Mouse (Mus musculus): ENCODE measurements around the gene Ier5. TPM values are rescaled to one million over a fixed set of nuclear protein-coding genes. Genes with fewer than 3 reads are reported as not detected.
A peak's percentile ranks its signal among the peaks of the same experiment; 100 is the strongest.

Ier5 gene
- polyA plus RNA-seq, 1 experiment = 18.8 TPM

DNA sequence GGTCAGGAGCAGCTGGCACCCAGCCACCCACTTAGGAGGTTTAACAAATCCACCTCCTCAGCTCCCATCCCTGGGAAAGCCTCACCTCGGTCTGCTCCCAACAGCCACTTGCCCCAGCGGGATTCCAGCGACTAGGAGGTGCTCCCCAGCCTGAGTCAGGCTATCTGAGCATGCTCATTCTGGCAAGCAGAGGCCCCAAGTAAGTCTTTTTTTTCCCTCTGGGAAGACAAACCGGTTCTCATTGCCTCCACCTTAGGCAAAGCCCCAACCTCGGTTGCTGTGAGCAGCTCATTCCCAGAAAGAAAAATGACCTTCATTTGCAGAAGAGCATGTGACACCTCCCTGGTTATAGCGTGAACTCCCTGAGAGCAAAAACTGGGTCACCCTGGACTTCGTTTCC lies 29.7 kb downstream of the Ier5 start:
- Histone ChIP-seq H3K27ac (ENCODE audit: control insufficient read depth, insufficient read depth, low read depth, low read length, poor library complexity) (no peak overlapping the region), H3K4me1 (ENCODE audit: control insufficient read depth, insufficient read depth, low read length) (peaks cover 18% of the 10 kb centered on the region), H3K4me3 (replicated peaks; ENCODE audit: control insufficient read depth, low read depth, low read length) (no peak overlapping the region)
- no peak for TF ChIP-seq POLR2A (IDR thresholded peaks at IDR 0.05; ENCODE audit: borderline replicate concordance, control insufficient read depth, low read depth, low read length)
- 86% methylated on average over 7 of the region's 7 CpGs for WGBS

DNA sequence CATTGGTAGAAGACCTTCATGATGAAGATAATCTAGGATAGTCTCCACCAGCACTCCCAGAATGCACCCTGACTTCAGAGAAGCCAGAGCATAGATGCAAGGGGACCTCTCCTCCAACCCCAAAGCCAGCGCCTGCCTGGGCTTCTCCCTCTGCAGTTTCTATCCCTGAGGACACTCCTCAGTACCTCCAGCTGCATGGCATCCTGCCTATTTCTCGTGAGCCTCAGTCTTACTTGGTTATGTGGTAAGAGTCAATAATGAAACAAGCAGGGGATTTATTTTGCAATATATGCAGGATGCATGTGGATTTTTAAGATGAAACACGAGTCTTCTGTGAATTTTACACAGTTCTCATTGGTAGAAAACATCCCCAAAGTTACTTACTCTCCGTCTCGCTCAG lies 33.2 kb downstream of the Ier5 start:
- 65% methylated on average over 5 of the region's 5 CpGs for WGBS
- Histone ChIP-seq H3K27ac (ENCODE audit: control insufficient read depth, insufficient read depth, low read depth, low read length, poor library complexity) (no peak overlapping the region), H3K4me1 (ENCODE audit: control insufficient read depth, insufficient read depth, low read length) (peaks cover 15% of the 10 kb centered on the region)

DNA sequence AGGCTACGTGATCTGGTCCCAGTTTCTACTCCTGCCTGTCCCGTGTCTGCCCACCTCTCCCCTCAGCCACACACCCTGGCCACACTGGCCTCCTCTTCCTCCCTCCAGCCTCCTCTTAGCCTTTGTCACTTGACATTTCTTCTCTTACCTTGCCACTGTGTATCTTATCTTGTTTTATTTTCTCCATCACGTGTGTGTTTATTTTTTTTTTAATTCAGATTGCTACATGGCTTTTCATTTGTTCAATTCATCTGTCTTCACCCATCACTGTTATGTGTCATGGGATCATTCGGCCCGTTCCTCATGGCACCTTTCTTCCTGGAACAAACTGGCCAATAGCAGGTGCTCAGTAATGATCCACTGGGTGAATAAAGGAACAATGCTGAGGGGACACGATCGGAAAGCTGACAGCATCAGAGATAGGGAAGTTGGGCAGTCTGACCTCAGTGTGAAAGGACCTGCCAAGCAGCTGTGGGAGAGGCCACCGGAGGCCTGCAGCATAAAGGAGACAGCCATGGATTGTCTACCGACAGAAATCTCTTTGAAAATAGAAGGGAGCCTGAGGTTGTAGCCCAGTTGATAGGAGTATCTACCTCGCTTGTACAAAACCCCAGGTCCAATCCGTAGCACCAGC lies 34.3 kb downstream of the Ier5 start:
- TF ChIP-seq POLR2A (IDR thresholded peaks at IDR 0.05; ENCODE audit: borderline replicate concordance, control insufficient read depth, low read depth, low read length) (no peak), CTCF (IDR thresholded peaks at IDR 0.05; ENCODE audit: control insufficient read depth, insufficient read depth, low read length) (no peak)
- 33% methylated on average over 11 of the region's 11 CpGs for WGBS
- Histone ChIP-seq H3K4me3 (replicated peaks; ENCODE audit: control insufficient read depth, low read depth, low read length) (no peak overlapping the region), H3K27ac (ENCODE audit: control insufficient read depth, insufficient read depth, low read depth, low read length, poor library complexity) (no peak overlapping the region), H3K4me1 (ENCODE audit: control insufficient read depth, insufficient read depth, low read length) (peaks cover 19% of the 10 kb centered on the region)

More for the DNA sequence above, 33.2 kb downstream of the Ier5 start:
- TF ChIP-seq CTCF (IDR thresholded peaks at IDR 0.05; ENCODE audit: control insufficient read depth, insufficient read depth, low read length) (no peak), POLR2A (IDR thresholded peaks at IDR 0.05; ENCODE audit: borderline replicate concordance, control insufficient read depth, low read depth, low read length) (no peak)
- no peak overlapping the region for H3K4me3 ChIP-seq (replicated peaks; ENCODE audit: control insufficient read depth, low read depth, low read length)

DNA sequence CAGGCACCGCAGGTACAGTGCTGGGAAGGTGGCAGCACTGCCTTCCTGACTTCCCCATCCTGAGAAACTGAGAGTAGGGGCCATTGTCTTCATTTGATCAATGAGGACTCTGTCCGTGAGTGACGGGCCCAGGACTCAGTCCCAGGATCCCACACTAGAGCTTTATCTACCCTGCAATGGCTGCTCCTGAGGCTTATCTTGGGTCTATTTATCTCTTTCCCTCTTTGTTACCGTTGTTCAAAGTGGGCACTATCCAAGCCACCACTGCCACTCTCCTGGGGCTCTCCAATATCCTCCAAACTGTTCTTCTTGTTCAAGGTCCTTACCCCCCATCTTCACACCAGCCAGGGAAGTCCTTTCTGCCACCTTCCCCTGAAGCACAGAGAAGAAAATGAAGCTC lies 34.8 kb downstream of the Ier5 start:
- TF ChIP-seq CTCF (IDR thresholded peaks at IDR 0.05; ENCODE audit: control insufficient read depth, insufficient read depth, low read length) = no peak
- no peak for TF ChIP-seq POLR2A (IDR thresholded peaks at IDR 0.05; ENCODE audit: borderline replicate concordance, control insufficient read depth, low read depth, low read length)
- Histone ChIP-seq H3K4me3 (replicated peaks; ENCODE audit: control insufficient read depth, low read depth, low read length) (no peak overlapping the region), H3K4me1 (ENCODE audit: control insufficient read depth, insufficient read depth, low read length) (peaks cover 19% of the 10 kb centered on the region), H3K27ac (ENCODE audit: control insufficient read depth, insufficient read depth, low read depth, low read length, poor library complexity) (no peak overlapping the region)
- WGBS = 63% methylated on average over 4 of the region's 4 CpGs

DNA sequence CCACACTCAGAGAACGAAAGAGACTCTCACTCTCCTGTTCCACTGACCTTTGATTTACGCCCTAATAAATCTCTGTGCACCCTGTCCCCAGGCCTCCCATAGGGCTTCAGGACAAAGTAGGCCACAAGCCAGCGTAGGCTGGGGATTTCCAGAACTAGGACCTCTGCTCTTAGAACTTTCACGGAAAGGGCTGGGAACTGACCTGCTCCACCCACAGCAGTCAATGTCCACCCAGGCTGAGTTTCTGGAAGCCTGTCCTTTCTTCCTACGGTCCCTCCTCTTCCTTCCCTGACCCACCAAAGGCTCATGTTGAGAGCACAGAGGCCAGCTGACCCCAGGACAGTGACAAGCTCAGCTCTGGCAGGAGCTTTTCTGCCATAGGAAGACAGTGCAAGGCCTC lies 35.3 kb downstream of the Ier5 start:
- Histone ChIP-seq H3K27ac (ENCODE audit: control insufficient read depth, insufficient read depth, low read depth, low read length, poor library complexity) (no peak overlapping the region), H3K4me3 (replicated peaks; ENCODE audit: control insufficient read depth, low read depth, low read length) (no peak overlapping the region), H3K4me1 (ENCODE audit: control insufficient read depth, insufficient read depth, low read length) (peaks cover 22% of the 10 kb centered on the region)
- WGBS = 82% methylated on average over 5 of the region's 5 CpGs
- TF ChIP-seq CTCF (IDR thresholded peaks at IDR 0.05; ENCODE audit: control insufficient read depth, insufficient read depth, low read length) = no peak
- no peak for TF ChIP-seq POLR2A (IDR thresholded peaks at IDR 0.05; ENCODE audit: borderline replicate concordance, control insufficient read depth, low read depth, low read length)

DNA sequence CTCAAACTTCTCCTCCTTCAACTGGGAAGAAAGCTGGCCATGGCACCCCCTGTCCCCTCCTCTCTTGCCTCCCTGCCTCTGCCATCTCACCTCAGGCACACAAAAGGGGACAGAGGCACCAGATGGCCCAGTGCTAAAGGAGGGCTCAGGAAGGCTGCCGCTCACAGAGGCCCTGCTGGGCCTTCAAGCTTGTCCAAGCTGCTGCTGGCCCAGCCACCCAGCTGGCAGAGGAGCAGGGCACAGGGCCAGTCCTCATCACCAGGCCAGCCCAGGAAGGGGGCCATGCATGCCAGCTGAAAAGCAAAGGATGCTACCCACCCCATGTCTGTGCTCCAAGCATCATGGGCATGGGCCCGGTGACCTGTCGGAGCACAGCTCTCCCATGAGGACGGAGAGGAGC lies 36.5 kb downstream of the Ier5 start:
- no peak overlapping the region for H3K27ac ChIP-seq (ENCODE audit: control insufficient read depth, insufficient read depth, low read depth, low read length, poor library complexity)
- H3K4me3 ChIP-seq (replicated peaks; ENCODE audit: control insufficient read depth, low read depth, low read length) = no peak overlapping the region
- peaks cover 26% of the 10 kb centered on the region for H3K4me1 ChIP-seq (ENCODE audit: control insufficient read depth, insufficient read depth, low read length)
- WGBS = 88% methylated on average over 4 of the region's 4 CpGs
- no peak for TF ChIP-seq CTCF (IDR thresholded peaks at IDR 0.05; ENCODE audit: control insufficient read depth, insufficient read depth, low read length)
- TF ChIP-seq POLR2A (IDR thresholded peaks at IDR 0.05; ENCODE audit: borderline replicate concordance, control insufficient read depth, low read depth, low read length) = no peak

DNA sequence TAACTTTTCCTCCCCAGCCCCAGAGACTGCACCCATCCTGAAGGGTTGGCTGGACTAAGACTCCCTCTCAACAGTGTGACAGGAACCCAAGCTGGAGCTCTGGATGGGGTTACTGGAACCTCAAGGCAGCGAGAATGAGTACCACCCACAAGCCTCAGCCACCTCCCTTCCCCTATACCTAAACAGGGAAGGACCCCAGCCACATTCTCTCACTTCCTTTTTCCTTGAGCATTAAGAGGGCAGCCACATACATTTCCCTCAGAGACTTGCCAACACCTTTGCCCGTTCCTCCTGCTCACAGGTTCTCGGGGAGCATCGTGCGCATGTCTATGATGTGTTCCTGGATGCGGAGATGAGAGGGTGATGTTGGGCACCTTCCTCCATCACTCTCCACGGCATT lies 37.4 kb downstream of the Ier5 start:
- TF ChIP-seq CTCF (IDR thresholded peaks at IDR 0.05; ENCODE audit: control insufficient read depth, insufficient read depth, low read length) = no peak
- 27% methylated on average over 7 of the region's 7 CpGs for WGBS
- Histone ChIP-seq H3K4me3 (replicated peaks; ENCODE audit: control insufficient read depth, low read depth, low read length) (no peak overlapping the region), H3K4me1 (ENCODE audit: control insufficient read depth, insufficient read depth, low read length) (peaks cover 26% of the 10 kb centered on the region), H3K27ac (ENCODE audit: control insufficient read depth, insufficient read depth, low read depth, low read length, poor library complexity) (peak overlapping the region; percentile 39)

DNA sequence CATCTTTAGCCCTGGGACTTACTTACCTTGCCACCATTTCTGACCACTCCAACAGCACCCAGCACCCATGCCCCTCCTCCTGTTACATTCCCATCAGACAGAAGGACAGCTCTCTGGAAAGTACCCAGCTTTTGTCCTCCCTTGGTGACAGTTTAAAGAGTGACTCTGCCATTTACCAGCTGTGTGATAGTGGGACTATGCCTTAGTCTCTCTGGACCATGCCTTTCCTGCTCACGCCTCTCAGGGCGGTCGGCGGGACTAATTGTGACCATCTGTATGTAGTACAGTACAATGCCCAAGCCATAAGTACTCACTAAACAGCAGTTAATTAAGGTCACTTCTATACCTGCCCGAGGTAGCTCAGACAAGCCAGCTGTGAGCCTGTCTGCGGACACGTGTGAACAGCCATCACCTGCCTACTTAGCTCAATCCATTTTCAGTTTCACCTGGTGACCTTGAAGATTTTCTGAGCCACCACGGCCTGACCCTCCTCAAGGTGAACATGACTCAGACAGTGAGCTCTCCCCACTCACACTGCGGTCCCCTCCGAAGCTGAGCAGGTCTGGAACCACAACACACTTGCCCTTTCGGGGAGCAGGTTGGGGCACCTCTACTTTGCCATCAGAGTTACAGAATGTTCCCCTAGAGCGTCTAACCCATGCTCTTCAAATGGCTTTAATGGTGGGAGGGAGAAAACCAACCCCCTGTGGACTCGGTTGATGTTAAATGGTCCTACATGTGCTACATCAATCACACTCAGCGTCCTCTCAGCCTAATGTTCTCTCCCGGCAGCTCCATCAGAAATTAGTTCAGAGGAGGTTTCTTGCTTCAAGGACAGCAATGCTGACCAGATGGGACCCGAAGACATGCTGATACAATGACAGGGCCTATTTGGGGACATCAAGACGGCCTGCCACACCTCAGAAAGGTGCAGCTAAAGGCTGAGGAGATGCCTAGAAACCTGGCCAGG lies 38.3 kb downstream of the Ier5 start:
- Histone ChIP-seq H3K27ac (ENCODE audit: control insufficient read depth, insufficient read depth, low read depth, low read length, poor library complexity) (no peak overlapping the region), H3K4me1 (ENCODE audit: control insufficient read depth, insufficient read depth, low read length) (peaks cover 23% of the 10 kb centered on the region), H3K4me3 (replicated peaks; ENCODE audit: control insufficient read depth, low read depth, low read length) (no peak overlapping the region)
- TF ChIP-seq CTCF (IDR thresholded peaks at IDR 0.05; ENCODE audit: control insufficient read depth, insufficient read depth, low read length) (no peak), POLR2A (IDR thresholded peaks at IDR 0.05; ENCODE audit: borderline replicate concordance, control insufficient read depth, low read depth, low read length) (no peak)
- 84% methylated on average over 17 of the region's 17 CpGs for WGBS

Data from bone marrow, adult 2 months (tissue).